Mouse (Mus musculus): Measurements from ENCODE around the gene Mmp8.

Mmp8 gene

GRCm38 (mm10) chr9:7593272-7593812, 35.1 kb downstream of the Mmp8 start:
- DNase-seq (ENCODE audit: low read depth, low spot score), result no peak

- DNase-seq (ENCODE audit: low read depth, low spot score), result peak; percentile 97
These were observed 36.7 kb downstream of the Mmp8 start for GRCm38 (mm10) chr9:7594816-7595540.

- DNase-seq (ENCODE audit: low read depth, low spot score), result peak; percentile 79
These were observed 44.9 kb downstream of the Mmp8 start for GRCm38 (mm10) chr9:7602982-7603742.

GRCm38 (mm10) chr9:7604005-7604404, 45.7 kb downstream of the Mmp8 start:
- peak; percentile 23 for DNase-seq (ENCODE audit: low read depth, low spot score)

GRCm38 (mm10) chr9:7605638-7606037, 47.4 kb downstream of the Mmp8 start:
- DNase-seq (ENCODE audit: low read depth, low spot score), result no peak
